In the genomic region with DNA sequence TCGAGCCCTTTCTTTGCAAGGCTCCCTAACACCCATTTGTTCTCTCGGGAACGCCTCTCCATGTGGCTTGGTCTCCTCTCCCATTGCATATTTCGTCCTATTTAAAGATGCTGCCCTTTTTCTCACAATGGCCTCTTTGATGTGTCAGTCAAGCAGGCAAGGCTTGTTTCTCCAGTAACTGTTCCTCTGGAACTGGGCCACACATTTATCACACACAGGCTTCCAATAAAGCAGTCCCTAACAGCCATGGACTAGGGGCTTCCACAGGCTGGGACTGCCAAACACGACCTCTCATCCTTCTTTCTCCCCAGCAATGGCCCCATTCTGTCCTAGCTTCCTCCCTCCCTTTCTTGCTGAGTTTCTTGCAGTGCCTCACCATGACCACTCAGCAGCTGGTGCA, we compare ENCODE assay signal across 13 mouse cellular contexts. TPM values are rescaled to one million over a fixed set of nuclear protein-coding genes. Genes with fewer than 3 reads are reported as not detected.
DNase-seq lines count a peak whose midpoint lies in the region; ATAC-seq and TF ChIP-seq lines count a peak whose summit lies in the region.
"Had no signal": no experiment of that assay in that cellular context is flagged by ENCODE, and none has a peak within 500 bp of the region (broad histone marks: within the 10 kb centered on the region; RNA-seq: fewer than 3 reads in every experiment).

No protein-coding gene starts in this region.

- peaks cover 27% of the 10 kb centered on the region for H3K36me3 ChIP-seq in forebrain, embryonic 12.5 days (replicated peaks)
- H3K36me3 ChIP-seq in hindbrain, embryonic 14.5 days (replicated peaks; ENCODE audit: control insufficient read depth, insufficient read depth): peaks cover 23% of the 10 kb centered on the region
- peaks cover 22% of the 10 kb centered on the region for H3K36me3 ChIP-seq in neural tube, embryonic 15.5 days

- no peak for TF ChIP-seq CTCF in layer of hippocampus, adult 2 months (conservative IDR thresholded peaks at IDR 0.05)

- no peaks in the 10 kb centered on the region for H3K9me3 ChIP-seq in forebrain, embryonic 12.5 days
- H3K9me3 ChIP-seq in hindbrain, embryonic 14.5 days (ENCODE audit: control insufficient read depth, low read length): no peaks in the 10 kb centered on the region
- H3K9me3 ChIP-seq in neural tube, embryonic 15.5 days (replicated peaks): no peaks in the 10 kb centered on the region
- H3K9me3 ChIP-seq: embryonic facial prominence, embryonic 15.5 days; liver, embryonic 12.5 days had no signal

- 0 out of 2 replicates have a peak overlapping the region, but pooled peaks have one; percentile 1 for H3K9ac ChIP-seq in forebrain, embryonic 12.5 days
- H3K9ac ChIP-seq in hindbrain, embryonic 14.5 days: no peak overlapping the region; the same call in 1 of the 2 replicates
- no peak overlapping the region for H3K9ac ChIP-seq in neural tube, embryonic 15.5 days (replicated peaks)
- H3K9ac ChIP-seq: embryonic facial prominence, embryonic 15.5 days; liver, embryonic 12.5 days had no signal

- DNase-seq in layer of hippocampus, adult 2 months (ENCODE audit: low spot score in 2 of 2): no peak
- no peak for DNase-seq in layer of hippocampus, postnatal 10 days (ENCODE audit: low spot score in 2 of 2)
- DNase-seq in hindbrain, embryonic 14.5 days (ENCODE audit: low spot score): peak; percentile 53
- no peak for DNase-seq in testis, postnatal 14 days (ENCODE audit: low spot score)
- DNase-seq in adipocyte (ENCODE audit: low spot score): no peak
- DNase-seq: cerebellum, adult 11 months; heart, postnatal 10 days had no signal

- WGBS in forebrain, embryonic 12.5 days: 12% methylated on average over 5 of the region's 5 CpGs
- WGBS in hindbrain, embryonic 14.5 days: 11% methylated on average over 5 of the region's 5 CpGs
- WGBS in neural tube, embryonic 15.5 days: 14% methylated on average over 5 of the region's 5 CpGs

- ATAC-seq in forebrain, embryonic 12.5 days (ENCODE audit: low FRiP score): no peak
- ATAC-seq in hindbrain, embryonic 14.5 days (ENCODE audit: low FRiP score): peak; percentile 46; the same call in 1 of the 2 replicates
- peak; percentile 22 for ATAC-seq in neural tube, embryonic 15.5 days (ENCODE audit: low FRiP score)
- ATAC-seq: activated CD4-positive, CD25-positive, alpha-beta regulatory T cell, adult 4 months; liver, embryonic 12.5 days had no signal

- H3K4me1 ChIP-seq in forebrain, embryonic 12.5 days: peaks cover 25% of the 10 kb centered on the region
- H3K4me1 ChIP-seq in hindbrain, embryonic 14.5 days (replicated peaks; ENCODE audit: control insufficient read depth, insufficient read depth, low read length): peaks cover 6% of the 10 kb centered on the region; the same call in 1 of the 2 replicates
- H3K4me1 ChIP-seq in neural tube, embryonic 15.5 days: peaks cover 15% of the 10 kb centered on the region

- no peak overlapping the region for H3K4me3 ChIP-seq in layer of hippocampus, adult 2 months
- H3K4me3 ChIP-seq in forebrain, embryonic 12.5 days (replicated peaks): no peak overlapping the region
- H3K4me3 ChIP-seq in hindbrain, embryonic 14.5 days (replicated peaks; ENCODE audit: low read length): no peak overlapping the region
- H3K4me3 ChIP-seq in neural tube, embryonic 15.5 days (replicated peaks): no peak overlapping the region
- H3K4me3 ChIP-seq: embryonic facial prominence, embryonic 15.5 days; liver, embryonic 12.5 days had no signal

- H3K27ac ChIP-seq in layer of hippocampus, adult 2 months: peak overlapping the region; percentile 65
- peak overlapping the region; percentile 61 for H3K27ac ChIP-seq in forebrain, embryonic 12.5 days
- H3K27ac ChIP-seq in hindbrain, embryonic 14.5 days: peak overlapping the region; percentile 62; the same call in 1 of the 2 replicates
- peak overlapping the region; percentile 65 for H3K27ac ChIP-seq in neural tube, embryonic 15.5 days (replicated peaks)
- H3K27ac ChIP-seq: liver, embryonic 12.5 days had no signal

- no peaks in the 10 kb centered on the region for H3K27me3 ChIP-seq in forebrain, embryonic 12.5 days
- no peaks in the 10 kb centered on the region for H3K27me3 ChIP-seq in hindbrain, embryonic 14.5 days (ENCODE audit: control insufficient read depth, insufficient read depth, low read length)
- H3K27me3 ChIP-seq in neural tube, embryonic 15.5 days (replicated peaks): no peaks in the 10 kb centered on the region
- H3K27me3 ChIP-seq: embryonic facial prominence, embryonic 15.5 days; liver, embryonic 12.5 days had no signal

- H3K4me2 ChIP-seq in forebrain, embryonic 12.5 days: no peak overlapping the region
- H3K4me2 ChIP-seq in hindbrain, embryonic 14.5 days (replicated peaks): no peak overlapping the region
- no peak overlapping the region for H3K4me2 ChIP-seq in neural tube, embryonic 15.5 days
- H3K4me2 ChIP-seq: embryonic facial prominence, embryonic 15.5 days; liver, embryonic 12.5 days had no signal

RNA-seq across cellular contexts. Expression of a gene that starts 3.4 kb away (rescaled TPM):
- 100 to 1,000 TPM; 462 to 510 TPM for total RNA-seq in layer of hippocampus, adult 2 months (2021)
- total RNA-seq in layer of hippocampus, postnatal 10 days (2021): 100 to 1,000 TPM; 473 to 520 TPM
- 170 and 178 TPM in 2 replicates for polyA plus RNA-seq in forebrain, embryonic 12.5 days (2016; fragmentation: Nextera tagmentation; extraction: Ambion mirVana)
- polyA plus RNA-seq in hindbrain, embryonic 14.5 days (2014; fragmentation: Nextera tagmentation; extraction: Ambion mirVana): 107 and 115 TPM in 2 replicates
- 229 and 253 TPM in 2 replicates for polyA plus RNA-seq in neural tube, embryonic 15.5 days (2015; fragmentation: Nextera tagmentation; extraction: Ambion mirVana)

RNA-seq across cellular contexts. Expression of a gene that starts 8.3 kb away (rescaled TPM):
- not detected for total RNA-seq in layer of hippocampus, adult 2 months (2021)
- total RNA-seq in layer of hippocampus, postnatal 10 days (2021): 1 to 10 TPM in 1 of 2 experiments, not detected in 1; 2.1 TPM
- not detected in 2 replicates for polyA plus RNA-seq in forebrain, embryonic 12.5 days (2016; fragmentation: Nextera tagmentation; extraction: Ambion mirVana)
- not detected in 2 replicates for polyA plus RNA-seq in hindbrain, embryonic 14.5 days (2014; fragmentation: Nextera tagmentation; extraction: Ambion mirVana)
- not detected in 2 replicates for polyA plus RNA-seq in neural tube, embryonic 15.5 days (2015; fragmentation: Nextera tagmentation; extraction: Ambion mirVana)
- total RNA-seq: megakaryocyte progenitor cell, adult 5-6 weeks had no signal
- polyA plus RNA-seq: activated CD4-positive, CD25-positive, alpha-beta regulatory T cell, adult 4 months; embryonic facial prominence, embryonic 15.5 days; liver, embryonic 12.5 days had no signal

RNA-seq across cellular contexts. Expression of a gene that starts 9.8 kb away (rescaled TPM):
- total RNA-seq in layer of hippocampus, adult 2 months (2021): 100 to 1,000 TPM; 495 to 504 TPM
- 100 to 1,000 TPM; 516 to 558 TPM for total RNA-seq in layer of hippocampus, postnatal 10 days (2021)
- polyA plus RNA-seq in forebrain, embryonic 12.5 days (2016; fragmentation: Nextera tagmentation; extraction: Ambion mirVana): 699 and 734 TPM in 2 replicates
- 489 and 624 TPM in 2 replicates for polyA plus RNA-seq in hindbrain, embryonic 14.5 days (2014; fragmentation: Nextera tagmentation; extraction: Ambion mirVana)
- 483 and 558 TPM in 2 replicates for polyA plus RNA-seq in neural tube, embryonic 15.5 days (2015; fragmentation: Nextera tagmentation; extraction: Ambion mirVana)

RNA-seq across cellular contexts. Expression of a gene that starts 28.6 kb away (rescaled TPM):
- total RNA-seq in layer of hippocampus, adult 2 months (2021): 100 to 1,000 TPM; 321 to 335 TPM
- 100 to 1,000 TPM; 180 to 190 TPM for total RNA-seq in layer of hippocampus, postnatal 10 days (2021)
- 9.0 and 12.7 TPM in 2 replicates for polyA plus RNA-seq in forebrain, embryonic 12.5 days (2016; fragmentation: Nextera tagmentation; extraction: Ambion mirVana)
- 44.5 and 51.7 TPM in 2 replicates for polyA plus RNA-seq in hindbrain, embryonic 14.5 days (2014; fragmentation: Nextera tagmentation; extraction: Ambion mirVana)
- polyA plus RNA-seq in neural tube, embryonic 15.5 days (2015; fragmentation: Nextera tagmentation; extraction: Ambion mirVana): 62.6 and 66.7 TPM in 2 replicates
- total RNA-seq: megakaryocyte progenitor cell, adult 5-6 weeks had no signal
